Mouse (Mus musculus) splenic B cell, adult 2 months (primary cell): ENCODE data around the gene Bcl6.

ENCODE experiments used
- DNase-seq: peaks from one replicate; pipeline ENCODE4 v3.0.0-alpha.2; 2011; ENCODE audit warnings: low read depth, low spot score
- H3K27me3 ChIP-seq: 2 replicates; pipeline ENCODE4 v1.6.1; 2012; ENCODE audit warnings: mild to moderate bottlenecking, low read length, moderate library complexity, mixed read lengths; ENCODE audit not compliant: control insufficient read depth, poor library complexity, insufficient read depth, severe bottlenecking
- H3K36me3 ChIP-seq: 2 replicates; pipeline ENCODE4 v1.6.1; 2012; ENCODE audit warnings: mild to moderate bottlenecking, low read length, moderate library complexity, mixed read lengths; ENCODE audit not compliant: control insufficient read depth, poor library complexity, insufficient read depth, severe bottlenecking

The Bcl6 gene

GRCm38 (mm10) chr16:24005928-24006327 lies 17.3 kb upstream of the Bcl6 start:
- Histone ChIP-seq H3K27me3 (no peaks in the 10 kb centered on the region), H3K36me3 (no peaks in the 10 kb centered on the region)
- no peak for DNase-seq

GRCm38 (mm10) chr16:23997912-23998311 lies 9.3 kb upstream of the Bcl6 start:
- no peaks in the 10 kb centered on the region for H3K36me3 ChIP-seq
- DNase-seq = no peak
- H3K27me3 ChIP-seq = no peaks in the 10 kb centered on the region

GRCm38 (mm10) chr16:23997228-23997627 lies 8.6 kb upstream of the Bcl6 start:
- no peak for DNase-seq
- Histone ChIP-seq H3K27me3 (no peaks in the 10 kb centered on the region), H3K36me3 (no peaks in the 10 kb centered on the region)

- Histone ChIP-seq H3K27me3 (no peaks in the 10 kb centered on the region), H3K36me3 (no peaks in the 10 kb centered on the region)
- DNase-seq = no peak
These were observed 7.7 kb upstream of the Bcl6 start for GRCm38 (mm10) chr16:23996342-23996741.

GRCm38 (mm10) chr16:23993351-23994321 lies 5.0 kb upstream of the Bcl6 start:
- H3K36me3 ChIP-seq = no peaks in the 10 kb centered on the region
- H3K27me3 ChIP-seq = no peaks in the 10 kb centered on the region
- DNase-seq = peak; percentile 48

GRCm38 (mm10) chr16:23991846-23992580 lies 3.4 kb upstream of the Bcl6 start:
- no peak for DNase-seq
- no peaks in the 10 kb centered on the region for H3K36me3 ChIP-seq
- H3K27me3 ChIP-seq = no peaks in the 10 kb centered on the region

GRCm38 (mm10) chr16:23991170-23991569 lies 2.5 kb upstream of the Bcl6 start:
- no peaks in the 10 kb centered on the region for H3K27me3 ChIP-seq
- DNase-seq = peak; percentile 87
- no peaks in the 10 kb centered on the region for H3K36me3 ChIP-seq

GRCm38 (mm10) chr16:23990161-23990970 lies 1.7 kb upstream of the Bcl6 start:
- DNase-seq = no peak
- Histone ChIP-seq H3K27me3 (no peaks in the 10 kb centered on the region), H3K36me3 (no peaks in the 10 kb centered on the region)

- DNase-seq = no peak
- H3K36me3 ChIP-seq = no peaks in the 10 kb centered on the region
- no peaks in the 10 kb centered on the region for H3K27me3 ChIP-seq
These were observed 833 bp upstream of the Bcl6 start for GRCm38 (mm10) chr16:23989209-23990160.

GRCm38 (mm10) chr16:23988157-23988465 lies 541 bp downstream of the Bcl6 start:
- DNase-seq = no peak
- Histone ChIP-seq H3K27me3 (no peaks in the 10 kb centered on the region), H3K36me3 (no peaks in the 10 kb centered on the region)

GRCm38 (mm10) chr16:23987341-23988156 lies 1.1 kb downstream of the Bcl6 start:
- Histone ChIP-seq H3K36me3 (no peaks in the 10 kb centered on the region), H3K27me3 (no peaks in the 10 kb centered on the region)
- peak; percentile 51 for DNase-seq

- DNase-seq = no peak
- no peaks in the 10 kb centered on the region; the same call in 1 of the 2 replicates for H3K36me3 ChIP-seq
- H3K27me3 ChIP-seq = no peaks in the 10 kb centered on the region; the same call in 1 of the 2 replicates
These were observed 1.8 kb downstream of the Bcl6 start for GRCm38 (mm10) chr16:23986871-23987270.

GRCm38 (mm10) chr16:23986176-23986575 lies 2.5 kb downstream of the Bcl6 start:
- peak; percentile 53 for DNase-seq
- Histone ChIP-seq H3K36me3 (no peaks in the 10 kb centered on the region; the same call in 1 of the 2 replicates), H3K27me3 (no peaks in the 10 kb centered on the region; the same call in 1 of the 2 replicates)
